Mouse (Mus musculus) retina, adult 2 months (tissue): ENCODE data around the gene Fes.

Experiments
- DNase-seq: peaks from one replicate; pipeline ENCODE4 v3.0.0-alpha.2; 2012; ENCODE audit warnings: low read depth, low spot score

Gene Fes

GRCm38 (mm10) chr7:80346830-80347229 is 40.9 kb downstream of the Fes start:
- DNase-seq: no peak

GRCm38 (mm10) chr7:80346173-80346572 is 41.6 kb downstream of the Fes start:
- DNase-seq: no peak

GRCm38 (mm10) chr7:80343270-80344018 is 44.3 kb downstream of the Fes start:
- DNase-seq: no peak

- peak; percentile 95 for DNase-seq
Observed at GRCm38 (mm10) chr7:80342858-80343257, 44.9 kb downstream of the Fes start, which contains the start of gene Hddc3. Hddc3 (plus strand) TSS chr7:80343104.

- no peak for DNase-seq
Observed at GRCm38 (mm10) chr7:80341793-80342192, 46.0 kb downstream of the Fes start.

- peak; percentile 46 for DNase-seq
Observed at GRCm38 (mm10) chr7:80340793-80341192, 47.0 kb downstream of the Fes start, which contains the start of gene Unc45a. Unc45a (minus strand) TSS chr7:80341005.

- peak; percentile 96 for DNase-seq
Observed at GRCm38 (mm10) chr7:80339793-80340628, 47.7 kb downstream of the Fes start.

- DNase-seq: peak; percentile 54
Observed at GRCm38 (mm10) chr7:80339371-80339770, 48.4 kb downstream of the Fes start.

- no peak for DNase-seq
Observed at GRCm38 (mm10) chr7:80336932-80337331, 50.8 kb downstream of the Fes start.

- DNase-seq: no peak
Observed at GRCm38 (mm10) chr7:80334848-80335247, 52.9 kb downstream of the Fes start.

- DNase-seq: no peak
Observed at GRCm38 (mm10) chr7:80331433-80331832, 56.3 kb downstream of the Fes start.

GRCm38 (mm10) chr7:80330278-80330677 is 57.5 kb downstream of the Fes start:
- DNase-seq: no peak
